Comparison of ENCODE assay signal across 8 mouse cellular contexts in genomic region chrX:152234125-152234524, GRCm38 (mm10). TPM values are rescaled to one million over a fixed set of nuclear protein-coding genes. Genes with fewer than 3 reads are reported as not detected.
A peak's percentile ranks its signal among the peaks of the same experiment; 100 is the strongest.
DNase-seq lines count a peak whose midpoint lies in the region; ATAC-seq and TF ChIP-seq lines count a peak whose summit lies in the region.

No protein-coding gene starts in this region.

- H3K9ac ChIP-seq in embryonic facial prominence, embryonic 15.5 days: peak overlapping the region; percentile 91
- peak overlapping the region; percentile 91 for H3K9ac ChIP-seq in limb, embryonic 14.5 days (ENCODE audit: low read depth, low read length, severe bottlenecking)

- no peak for TF ChIP-seq POLR2A in limb, embryonic 14.5 days (IDR thresholded peaks at IDR 0.05; ENCODE audit: borderline replicate concordance, extremely low read depth, insufficient read depth, insufficient read length)

- no peaks in the 10 kb centered on the region for H3K9me3 ChIP-seq in embryonic facial prominence, embryonic 15.5 days (replicated peaks)
- H3K9me3 ChIP-seq in limb, embryonic 14.5 days (ENCODE audit: control insufficient read depth, low read length): no peaks in the 10 kb centered on the region

- no peak for ATAC-seq in embryonic facial prominence, embryonic 15.5 days (ENCODE audit: insufficient number of reproducible peaks, low FRiP score, low TSS enrichment, low read depth)
- no peak for ATAC-seq in limb, embryonic 14.5 days (ENCODE audit: low FRiP score, low read depth)

- peak overlapping the region; percentile 87 for H3K4me3 ChIP-seq in embryonic facial prominence, embryonic 15.5 days (replicated peaks)
- peak overlapping the region; percentile 86 for H3K4me3 ChIP-seq in limb, embryonic 14.5 days (replicated peaks; ENCODE audit: low read length)

- DNase-seq in embryo, embryonic 10.5 days (ENCODE audit: low spot score): peak; percentile 0
- no peak for DNase-seq in embryo, embryonic 10 days (ENCODE audit: low spot score)
- peak; percentile 53 for DNase-seq in 416B (ENCODE audit: low read depth)
- DNase-seq in limb, embryonic 14.5 days (ENCODE audit: low spot score): no peak
- no peak for DNase-seq in urinary bladder, postnatal 10 days (ENCODE audit: low spot score)
- no peak for DNase-seq in yolk sac, embryonic 10.5 days (ENCODE audit: low spot score)
- no peak for DNase-seq in layer of hippocampus, postnatal 25 days (ENCODE audit: extremely low spot score in 1 of 2, low spot score in 1 of 2)

- WGBS in embryonic facial prominence, embryonic 15.5 days: 17% methylated on average over 3 of the region's 3 CpGs
- WGBS in limb, embryonic 14.5 days: 20% methylated on average over 3 of the region's 3 CpGs

- peaks cover 15% of the 10 kb centered on the region for H3K4me1 ChIP-seq in embryonic facial prominence, embryonic 15.5 days
- peaks cover 15% of the 10 kb centered on the region for H3K4me1 ChIP-seq in limb, embryonic 14.5 days (ENCODE audit: control insufficient read depth, insufficient read depth, low read length)

- peak overlapping the region; percentile 56 for H3K4me2 ChIP-seq in embryonic facial prominence, embryonic 15.5 days (replicated peaks)
- H3K4me2 ChIP-seq in limb, embryonic 14.5 days (replicated peaks; ENCODE audit: low read depth, low read length, severe bottlenecking): peak overlapping the region; percentile 74

- H3K27me3 ChIP-seq in embryonic facial prominence, embryonic 15.5 days: no peaks in the 10 kb centered on the region
- no peaks in the 10 kb centered on the region for H3K27me3 ChIP-seq in limb, embryonic 14.5 days (ENCODE audit: control insufficient read depth, insufficient read depth, low read length)

- H3K36me3 ChIP-seq in embryonic facial prominence, embryonic 15.5 days: peaks cover 14% of the 10 kb centered on the region; the same call in 1 of the 2 replicates
- H3K36me3 ChIP-seq in limb, embryonic 14.5 days (ENCODE audit: control insufficient read depth, insufficient read depth, low read length): peaks cover 16% of the 10 kb centered on the region

- H3K27ac ChIP-seq in embryonic facial prominence, embryonic 15.5 days (replicated peaks): no peak overlapping the region
- H3K27ac ChIP-seq in limb, embryonic 14.5 days (replicated peaks; ENCODE audit: low read depth, low read length): no peak overlapping the region

RNA-seq across cellular contexts. Expression of gene Kdm5c, which starts 1.3 kb away (rescaled TPM):
- 34.7 and 43.8 TPM in 2 replicates for polyA plus RNA-seq in embryonic facial prominence, embryonic 15.5 days (2015; fragmentation: Nextera tagmentation; extraction: Ambion mirVana)
- polyA plus RNA-seq in limb, embryonic 14.5 days (2012; rRNA removed): 48.2 and 56.7 TPM in 2 replicates
- 24.9 and 41.3 TPM in 2 replicates for polyA plus RNA-seq in limb, embryonic 14.5 days (2014; fragmentation: Nextera tagmentation; extraction: Ambion mirVana)
- 10 to 100 TPM; 49.7 to 60.1 TPM for total RNA-seq in layer of hippocampus, postnatal 25 days (2021)

Comparison
In these comparisons a context has a peak if more than half of its experiments do, and no peak if none do; other contexts are left out.
1. DNase-seq: peak in embryo, embryonic 10.5 days (single experiment) and 416B (single experiment); none in embryo, embryonic 10 days (single experiment), limb, embryonic 14.5 days (single experiment), urinary bladder, postnatal 10 days (single experiment), yolk sac, embryonic 10.5 days (single experiment) and layer of hippocampus, postnatal 25 days (0 of 2).